ENCODE assay signal across 7 mouse cellular contexts in genomic region chr10:87552726-87553125, GRCm38 (mm10). TPM values are rescaled to one million over a fixed set of nuclear protein-coding genes. Genes with fewer than 3 reads are reported as not detected.
DNase-seq lines count a peak whose midpoint lies in the region; ATAC-seq and TF ChIP-seq lines count a peak whose summit lies in the region.

No protein-coding gene starts in this region.

- H3K27me3 ChIP-seq in ES-Bruce4 (ENCODE audit: control insufficient read depth, insufficient read depth, low read length, poor library complexity, severe bottlenecking), result no peaks in the 10 kb centered on the region
- H3K27me3 ChIP-seq in heart, postnatal 0 days (ENCODE audit: control insufficient read depth, insufficient read depth, low read length), result 0 out of 2 replicates have a peak, but pooled peaks cover 3% of the 10 kb centered on the region
- no peaks in the 10 kb centered on the region for H3K27me3 ChIP-seq in liver, postnatal 0 days (ENCODE audit: insufficient read depth, low read length)
- peaks cover 11% of the 10 kb centered on the region; the same call in 1 of the 2 replicates for H3K27me3 ChIP-seq in neural tube, embryonic 15.5 days (replicated peaks)

- no peak overlapping the region for H3K4me3 ChIP-seq in ES-Bruce4 (ENCODE audit: low read depth, low read length)
- no peak overlapping the region for H3K4me3 ChIP-seq in heart, postnatal 0 days (ENCODE audit: low read depth, low read length)
- H3K4me3 ChIP-seq in liver, postnatal 0 days (ENCODE audit: low read depth, low read length), result no peak overlapping the region
- H3K4me3 ChIP-seq in neural tube, embryonic 15.5 days (replicated peaks), result no peak overlapping the region

- no peak for TF ChIP-seq EP300 in ES-Bruce4 (IDR thresholded peaks at IDR 0.05; ENCODE audit: insufficient read depth, low read depth, low read length)
- no peak for TF ChIP-seq EP300 in heart, postnatal 0 days (IDR thresholded peaks at IDR 0.05; ENCODE audit: low read depth)
- no peak for TF ChIP-seq EP300 in liver, postnatal 0 days (IDR thresholded peaks at IDR 0.05; ENCODE audit: low read depth)

- peak; percentile 45 for DNase-seq in adrenal gland, adult 2 months
- peak; percentile 66 for DNase-seq in embryo, embryonic 9.5 days (ENCODE audit: extremely low spot score)
- DNase-seq in heart, postnatal 0 days (ENCODE audit: low spot score), result peak; percentile 43
- peak; percentile 44 to 48 for DNase-seq in kidney, postnatal 36 days
- peak; percentile 33 for DNase-seq in liver, postnatal 0 days

- no peak overlapping the region for H3K27ac ChIP-seq in ES-Bruce4 (ENCODE audit: insufficient read depth, low read length)
- no peak overlapping the region for H3K27ac ChIP-seq in heart, postnatal 0 days (ENCODE audit: low read depth)
- H3K27ac ChIP-seq in liver, postnatal 0 days (ENCODE audit: low read depth), result no peak overlapping the region
- H3K27ac ChIP-seq in neural tube, embryonic 15.5 days (replicated peaks), result no peak overlapping the region

- peak overlapping the region; percentile 30; the same call in 1 of the 2 replicates for H3K4me2 ChIP-seq in heart, postnatal 0 days (ENCODE audit: low read depth, low read length)
- H3K4me2 ChIP-seq in liver, postnatal 0 days (ENCODE audit: low read depth, low read length), result no peak overlapping the region
- H3K4me2 ChIP-seq in neural tube, embryonic 15.5 days, result peak overlapping the region; percentile 37

- H3K4me1 ChIP-seq in ES-Bruce4 (ENCODE audit: control insufficient read depth, insufficient read depth, low read length), result no peaks in the 10 kb centered on the region
- H3K4me1 ChIP-seq in heart, postnatal 0 days (ENCODE audit: control insufficient read depth, insufficient read depth), result no peaks in the 10 kb centered on the region
- 0 out of 2 replicates have a peak, but pooled peaks cover 2% of the 10 kb centered on the region for H3K4me1 ChIP-seq in liver, postnatal 0 days (ENCODE audit: insufficient read depth)
- H3K4me1 ChIP-seq in neural tube, embryonic 15.5 days, result no peaks in the 10 kb centered on the region

- no peak for TF ChIP-seq POLR2A in ES-Bruce4 (IDR thresholded peaks at IDR 0.05; ENCODE audit: insufficient read depth, low read length)

- no peak overlapping the region for H3K9ac ChIP-seq in ES-Bruce4 (ENCODE audit: low read depth, poor library complexity, severe bottlenecking)
- no peak overlapping the region for H3K9ac ChIP-seq in heart, postnatal 0 days (replicated peaks; ENCODE audit: low read depth, low read length)
- H3K9ac ChIP-seq in liver, postnatal 0 days (replicated peaks), result no peak overlapping the region
- no peak overlapping the region for H3K9ac ChIP-seq in neural tube, embryonic 15.5 days (replicated peaks)

- no peak; the same call in 1 of the 2 replicates for ATAC-seq in heart, postnatal 0 days (ENCODE audit: insufficient read depth, low read depth)
- ATAC-seq in liver, postnatal 0 days, result peak; percentile 40; the same call in 1 of the 2 replicates
- peak; percentile 87 for ATAC-seq in neural tube, embryonic 15.5 days (ENCODE audit: low FRiP score)

- peak; percentile 93 for TF ChIP-seq CTCF in ES-Bruce4 (IDR thresholded peaks at IDR 0.05; ENCODE audit: low read depth, low read length)
- peak; percentile 95 for TF ChIP-seq CTCF in heart, postnatal 0 days (IDR thresholded peaks at IDR 0.05; ENCODE audit: low read depth)
- peak; percentile 96 for TF ChIP-seq CTCF in liver, postnatal 0 days (IDR thresholded peaks at IDR 0.05; ENCODE audit: low read depth)

- H3K36me3 ChIP-seq in ES-Bruce4 (ENCODE audit: control insufficient read depth, insufficient read depth, low read length, poor library complexity, severe bottlenecking), result no peaks in the 10 kb centered on the region
- H3K36me3 ChIP-seq in heart, postnatal 0 days (replicated peaks; ENCODE audit: control insufficient read depth, insufficient read depth, low read length), result no peaks in the 10 kb centered on the region
- 0 out of 2 replicates have a peak, but pooled peaks cover 7% of the 10 kb centered on the region for H3K36me3 ChIP-seq in liver, postnatal 0 days (replicated peaks; ENCODE audit: insufficient read depth, low read length)
- no peaks in the 10 kb centered on the region for H3K36me3 ChIP-seq in neural tube, embryonic 15.5 days

- H3K9me3 ChIP-seq in ES-Bruce4 (replicated peaks; ENCODE audit: control insufficient read depth, insufficient read depth, low read length, poor library complexity, severe bottlenecking), result no peaks in the 10 kb centered on the region
- H3K9me3 ChIP-seq in heart, postnatal 0 days (replicated peaks; ENCODE audit: control insufficient read depth, low read length), result no peaks in the 10 kb centered on the region
- H3K9me3 ChIP-seq in liver, postnatal 0 days (ENCODE audit: low read length), result no peaks in the 10 kb centered on the region
- no peaks in the 10 kb centered on the region for H3K9me3 ChIP-seq in neural tube, embryonic 15.5 days (replicated peaks)

- WGBS in heart, postnatal 0 days, result 30% methylated on average over 8 of the region's 8 CpGs
- 29% methylated on average over 8 of the region's 8 CpGs for WGBS in liver, postnatal 0 days (ENCODE audit: insufficient replicate concordance)
- WGBS in neural tube, embryonic 15.5 days, result 32% methylated on average over 8 of the region's 8 CpGs

RNA-seq across cellular contexts. Expression of gene Pah, which starts 31.1 kb away (rescaled TPM):
- not detected in 2 replicates for polyA plus RNA-seq in ES-Bruce4 (2011; ENCODE audit: insufficient read depth, insufficient read length, low read depth, missing spikeins)
- 1 to 10 TPM in 1 of 2 experiments, not detected in 1; 2.6 TPM for total RNA-seq in adrenal gland, adult 2 months (2021)
- polyA plus RNA-seq in adrenal gland, adult 2 months (2012; rRNA removed), result 0.36 TPM in 1 of 2 replicates, not detected in the other
- not detected in 2 replicates for total RNA-seq in heart, postnatal 0 days (2014; rRNA removed; ENCODE audit: low replicate concordance)
- not detected in 2 replicates for polyA plus RNA-seq in heart, postnatal 0 days (2015; fragmentation: Nextera tagmentation; extraction: Ambion mirVana)
- 146 and 162 TPM in 2 replicates for polyA plus RNA-seq in liver, postnatal 0 days (2015; fragmentation: Nextera tagmentation; extraction: Ambion mirVana)
- polyA plus RNA-seq in neural tube, embryonic 15.5 days (2015; fragmentation: Nextera tagmentation; extraction: Ambion mirVana), result 0.36 TPM in 1 of 2 replicates, not detected in the other

RNA-seq across cellular contexts. Expression of gene Ascl1, which starts 59.3 kb away (rescaled TPM):
- polyA plus RNA-seq in ES-Bruce4 (2011; ENCODE audit: insufficient read depth, insufficient read length, low read depth, missing spikeins), result not detected in 2 replicates
- total RNA-seq in adrenal gland, adult 2 months (2021), result 1 to 10 TPM in 1 of 2 experiments, under 1 TPM in 1; 0.58 to 1.8 TPM
- polyA plus RNA-seq in adrenal gland, adult 2 months (2012; rRNA removed), result 1.8 and 2.1 TPM in 2 replicates
- not detected in 2 replicates for total RNA-seq in heart, postnatal 0 days (2014; rRNA removed; ENCODE audit: low replicate concordance)
- not detected in 2 replicates for polyA plus RNA-seq in heart, postnatal 0 days (2015; fragmentation: Nextera tagmentation; extraction: Ambion mirVana)
- polyA plus RNA-seq in liver, postnatal 0 days (2015; fragmentation: Nextera tagmentation; extraction: Ambion mirVana), result not detected in 2 replicates
- 5.2 and 7.4 TPM in 2 replicates for polyA plus RNA-seq in neural tube, embryonic 15.5 days (2015; fragmentation: Nextera tagmentation; extraction: Ambion mirVana)

Comparison
In these comparisons a context has a peak if more than half of its experiments do, and no peak if none do; other contexts are left out.
1. RNA of gene Pah, which starts 31.1 kb away (polyA plus RNA-seq): 146 to 162 TPM in liver, postnatal 0 days; 0.36 TPM in adrenal gland, adult 2 months, 0.36 TPM in neural tube, embryonic 15.5 days, not detected in ES-Bruce4 and not detected in heart, postnatal 0 days; every median in the first group is over 100 times any median in the second.
2. Peak in every context shown above with its lines, with median percentiles within 50 percentile points of each other: CTCF ChIP-seq and DNase-seq.